Mouse (Mus musculus): ENCODE results near the gene Mcm7. TPM values are rescaled to one million over a fixed set of nuclear protein-coding genes. Genes with fewer than 3 reads are reported as not detected.
A peak's percentile ranks its signal among the peaks of the same experiment; 100 is the strongest.

Mcm7 gene
- polyA plus RNA-seq, 1 experiment from 2014 or later = 39.1 TPM

GRCm38 (mm10) chr5:138137257-138137656, 35.0 kb downstream of the Mcm7 start:
- H3K4me2 ChIP-seq (replicated peaks; ENCODE audit: low read depth) = no peak overlapping the region
- H3K27ac ChIP-seq (ENCODE audit: low read depth, low read length) = peak overlapping the region; percentile 57; the same call in 1 of the 2 replicates
- WGBS = 22% methylated on average over 4 of the region's 4 CpGs

DNA sequence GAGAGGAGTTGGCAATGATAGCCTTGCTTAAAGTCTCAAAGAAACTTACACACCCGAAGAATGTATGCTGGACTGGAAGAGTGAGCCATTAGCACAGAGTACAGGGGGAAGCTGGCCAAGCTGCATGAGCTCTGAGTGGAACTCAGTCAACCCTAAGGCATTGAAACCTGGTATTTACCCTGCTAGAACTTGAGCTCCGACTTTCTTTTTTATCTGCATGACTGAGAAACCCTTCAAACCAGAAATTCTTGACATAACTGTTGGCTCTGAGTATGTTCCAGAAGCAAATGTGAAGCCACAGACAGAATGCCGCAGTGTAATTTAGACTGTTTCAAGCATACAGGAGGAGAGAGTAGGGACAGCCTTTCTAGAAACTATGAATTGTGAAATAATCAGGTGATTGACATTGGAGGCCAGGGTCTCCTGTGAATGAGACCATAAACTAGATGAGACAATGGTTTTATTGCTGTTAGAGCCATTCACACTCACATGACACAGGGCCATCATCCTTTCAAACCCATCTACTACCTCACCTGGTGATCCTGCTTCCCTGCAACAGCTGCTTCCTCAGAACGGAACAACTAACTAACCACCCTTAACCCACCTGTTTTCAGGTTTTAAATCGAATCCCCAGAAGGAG, 39.7 kb downstream of the Mcm7 start:
- peak; percentile 56 for ATAC-seq
- Histone ChIP-seq H3K27ac (ENCODE audit: low read depth, low read length) (peak overlapping the region; percentile 35; the same call in 1 of the 2 replicates), H3K4me2 (replicated peaks; ENCODE audit: low read depth) (no peak overlapping the region), H3K9ac (ENCODE audit: low read depth, low read length) (no peak overlapping the region), H3K4me1 (replicated peaks; ENCODE audit: control insufficient read depth, insufficient read depth, low read length) (no peaks in the 10 kb centered on the region), H3K4me3 (ENCODE audit: low read depth, low read length) (no peak overlapping the region), H3K27me3 (replicated peaks; ENCODE audit: control insufficient read depth, insufficient read depth, low read length) (no peaks in the 10 kb centered on the region), H3K36me3 (ENCODE audit: control insufficient read depth, insufficient read depth) (peaks cover 57% of the 10 kb centered on the region), H3K9me3 (ENCODE audit: control insufficient read depth) (no peaks in the 10 kb centered on the region)
- WGBS = 63% methylated on average over 5 of the region's 5 CpGs
- TF ChIP-seq CTCF (IDR thresholded peaks at IDR 0.05; ENCODE audit: low read depth) = no peak

More at GRCm38 (mm10) chr5:138137257-138137656, 35.0 kb downstream of the Mcm7 start:
- Histone ChIP-seq H3K4me3 (ENCODE audit: low read depth, low read length) (no peak overlapping the region), H3K4me1 (replicated peaks; ENCODE audit: control insufficient read depth, insufficient read depth, low read length) (no peaks in the 10 kb centered on the region), H3K9ac (ENCODE audit: low read depth, low read length) (no peak overlapping the region), H3K9me3 (ENCODE audit: control insufficient read depth) (no peaks in the 10 kb centered on the region), H3K36me3 (ENCODE audit: control insufficient read depth, insufficient read depth) (peaks cover 23% of the 10 kb centered on the region), H3K27me3 (replicated peaks; ENCODE audit: control insufficient read depth, insufficient read depth, low read length) (no peaks in the 10 kb centered on the region)
- peak; percentile 42 for ATAC-seq
- TF ChIP-seq CTCF (IDR thresholded peaks at IDR 0.05; ENCODE audit: low read depth) = no peak

DNA sequence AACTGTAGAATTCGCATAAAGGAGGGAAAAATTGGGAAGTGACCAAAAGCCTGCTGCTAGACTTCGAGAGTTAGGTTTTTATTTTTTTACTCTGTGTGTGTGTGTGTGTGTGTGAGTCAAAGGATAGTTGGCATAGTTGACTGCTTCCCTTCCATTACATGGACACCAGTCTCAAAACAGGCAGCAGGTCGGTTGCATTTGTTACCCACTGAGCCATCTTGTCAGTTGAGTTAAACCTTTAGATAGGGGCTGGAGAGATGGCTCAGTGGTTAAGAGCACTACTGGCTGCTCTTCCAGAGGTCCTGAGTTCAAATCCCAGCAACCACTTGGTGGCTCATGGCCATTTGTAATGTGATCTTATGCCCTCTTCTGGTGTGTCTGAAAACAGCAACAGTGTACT, 54.2 kb downstream of the Mcm7 start:
- Histone ChIP-seq H3K9me3 (ENCODE audit: control insufficient read depth) (no peaks in the 10 kb centered on the region), H3K27me3 (replicated peaks; ENCODE audit: control insufficient read depth, insufficient read depth, low read length) (no peaks in the 10 kb centered on the region), H3K27ac (ENCODE audit: low read depth, low read length) (0 out of 2 replicates have a peak overlapping the region, but pooled peaks have one; percentile 92), H3K4me2 (replicated peaks; ENCODE audit: low read depth) (peak overlapping the region; percentile 71), H3K9ac (ENCODE audit: low read depth, low read length) (no peak overlapping the region), H3K36me3 (ENCODE audit: control insufficient read depth, insufficient read depth) (peaks cover 2% of the 10 kb centered on the region; the same call in 1 of the 2 replicates), H3K4me1 (replicated peaks; ENCODE audit: control insufficient read depth, insufficient read depth, low read length) (no peaks in the 10 kb centered on the region), H3K4me3 (ENCODE audit: low read depth, low read length) (peak overlapping the region; percentile 74; the same call in 1 of the 2 replicates)
- TF ChIP-seq CTCF (IDR thresholded peaks at IDR 0.05; ENCODE audit: low read depth) = 0 out of 2 replicates have a peak, but pooled peaks have one; percentile 27
- ATAC-seq = no peak
- 58% methylated on average over 3 of the region's 3 CpGs for WGBS

- Histone ChIP-seq H3K27ac (ENCODE audit: low read depth, low read length) (peak overlapping the region; percentile 92), H3K4me3 (ENCODE audit: low read depth, low read length) (peak overlapping the region; percentile 74), H3K27me3 (replicated peaks; ENCODE audit: control insufficient read depth, insufficient read depth, low read length) (no peaks in the 10 kb centered on the region), H3K36me3 (ENCODE audit: control insufficient read depth, insufficient read depth) (no peaks in the 10 kb centered on the region; the same call in 1 of the 2 replicates), H3K9ac (ENCODE audit: low read depth, low read length) (peak overlapping the region; percentile 63), H3K9me3 (ENCODE audit: control insufficient read depth) (no peaks in the 10 kb centered on the region), H3K4me1 (replicated peaks; ENCODE audit: control insufficient read depth, insufficient read depth, low read length) (no peaks in the 10 kb centered on the region), H3K4me2 (replicated peaks; ENCODE audit: low read depth) (peak overlapping the region; percentile 71)
- ATAC-seq = no peak
- WGBS = 3% methylated on average over 16 of the region's 16 CpGs
- TF ChIP-seq CTCF (IDR thresholded peaks at IDR 0.05; ENCODE audit: low read depth) = no peak
Measured at GRCm38 (mm10) chr5:138117199-138118015, 54.8 kb downstream of the Mcm7 start.

GRCm38 (mm10) chr5:138116255-138117198, 55.7 kb downstream of the Mcm7 start, which contains the start of gene Zscan21:
Gene Zscan21 (plus strand): TSS chr5:138116903.
- ATAC-seq = peak; percentile 95
- Histone ChIP-seq H3K4me1 (replicated peaks; ENCODE audit: control insufficient read depth, insufficient read depth, low read length) (no peaks in the 10 kb centered on the region), H3K9ac (ENCODE audit: low read depth, low read length) (peak within 1 kb of the TSS; percentile 63), H3K4me2 (replicated peaks; ENCODE audit: low read depth) (peak within 1 kb of the TSS; percentile 71), H3K9me3 (ENCODE audit: control insufficient read depth) (no peaks in the 10 kb centered on the region), H3K27me3 (replicated peaks; ENCODE audit: control insufficient read depth, insufficient read depth, low read length) (no peaks in the 10 kb centered on the region), H3K4me3 (ENCODE audit: low read depth, low read length) (peak within 1 kb of the TSS; percentile 74), H3K27ac (ENCODE audit: low read depth, low read length) (peak within 1 kb of the TSS; percentile 92), H3K36me3 (ENCODE audit: control insufficient read depth, insufficient read depth) (no peaks in the 10 kb centered on the region; the same call in 1 of the 2 replicates)
- 6% methylated on average over 38 of the region's 38 CpGs for WGBS
- TF ChIP-seq CTCF (IDR thresholded peaks at IDR 0.05; ENCODE audit: low read depth) = peak; percentile 37

MicroRNAs within 50 kb of the gene (microRNA counts, 519-probe panel; counts per million panel counts)
- microRNA mmu-miR-106b = 4,784 counts per million, percentile 81 among the panel's probes with 10 or more counts
- 5,540 counts per million, percentile 91 among the panel's probes with 10 or more counts for microRNA mmu-miR-25
- 4,516 counts per million, percentile 71 among the panel's probes with 10 or more counts for microRNA mmu-miR-93

Small RNA genes within 50 kb of the gene (microRNA-seq; reads per million reads assigned to microRNA genes)
- 3,371 reads per million, percentile 87 among the genes with 10 or more reads in this experiment for gene Mir106b
- 577 reads per million, percentile 70 among the genes with 10 or more reads in this experiment for gene Mir25
- gene Mir93 = 4,794 reads per million, percentile 90 among the genes with 10 or more reads in this experiment

Other genes with a start within 250 kb of the Mcm7 start
- gene Gjc3, start 209.3 kb downstream of the Mcm7 start, polyA plus RNA-seq (2015; fragmentation: Nextera tagmentation; extraction: Ambion mirVana) = 0.69 and 1.0 TPM in 2 replicates
- not detected in 2 replicates for gene Azgp1, start 190.9 kb downstream of the Mcm7 start, polyA plus RNA-seq (2015; fragmentation: Nextera tagmentation; extraction: Ambion mirVana)
- not detected in 2 replicates for gene Smok3a, start 151.2 kb downstream of the Mcm7 start, polyA plus RNA-seq (2015; fragmentation: Nextera tagmentation; extraction: Ambion mirVana)
- not detected in 2 replicates for gene Smok3b, start 151.0 kb downstream of the Mcm7 start, polyA plus RNA-seq (2015; fragmentation: Nextera tagmentation; extraction: Ambion mirVana)
- gene Smok3c, start 119.2 kb downstream of the Mcm7 start, polyA plus RNA-seq (2015; fragmentation: Nextera tagmentation; extraction: Ambion mirVana) = not detected in 2 replicates
- 5.6 and 6.5 TPM in 2 replicates for gene Zkscan1, start 87.3 kb downstream of the Mcm7 start, polyA plus RNA-seq (2015; fragmentation: Nextera tagmentation; extraction: Ambion mirVana)
- 17.9 and 19.2 TPM in 2 replicates for gene Zscan21, start 55.5 kb downstream of the Mcm7 start, polyA plus RNA-seq (2015; fragmentation: Nextera tagmentation; extraction: Ambion mirVana)
- 4.5 and 6.1 TPM in 2 replicates for gene Zfp113, start 16.7 kb downstream of the Mcm7 start, polyA plus RNA-seq (2015; fragmentation: Nextera tagmentation; extraction: Ambion mirVana)
- gene Cops6, start 11.4 kb downstream of the Mcm7 start, polyA plus RNA-seq (2015; fragmentation: Nextera tagmentation; extraction: Ambion mirVana) = 154 and 161 TPM in 2 replicates
- 4.8 and 5.5 TPM in 2 replicates for gene Ap4m1, start 420 bp downstream of the Mcm7 start, polyA plus RNA-seq (2015; fragmentation: Nextera tagmentation; extraction: Ambion mirVana)
- gene Taf6, start 15.0 kb upstream of the Mcm7 start, polyA plus RNA-seq (2015; fragmentation: Nextera tagmentation; extraction: Ambion mirVana) = 21.8 and 23.5 TPM in 2 replicates
- gene Cnpy4, start 15.1 kb upstream of the Mcm7 start, polyA plus RNA-seq (2015; fragmentation: Nextera tagmentation; extraction: Ambion mirVana) = 12.1 and 13.0 TPM in 2 replicates
- 5.2 and 6.0 TPM in 2 replicates for gene Mblac1, start 21.9 kb upstream of the Mcm7 start, polyA plus RNA-seq (2015; fragmentation: Nextera tagmentation; extraction: Ambion mirVana)
- gene Nxpe5, start 53.5 kb upstream of the Mcm7 start, polyA plus RNA-seq (2015; fragmentation: Nextera tagmentation; extraction: Ambion mirVana) = 0.07 and 0.12 TPM in 2 replicates
- gene Lamtor4, start 83.1 kb upstream of the Mcm7 start, polyA plus RNA-seq (2015; fragmentation: Nextera tagmentation; extraction: Ambion mirVana) = 124 and 135 TPM in 2 replicates
- 4.4 and 4.8 TPM in 2 replicates for gene BC037034, start 91.6 kb upstream of the Mcm7 start, polyA plus RNA-seq (2015; fragmentation: Nextera tagmentation; extraction: Ambion mirVana)
- gene Gal3st4, start 100.4 kb upstream of the Mcm7 start, polyA plus RNA-seq (2015; fragmentation: Nextera tagmentation; extraction: Ambion mirVana) = 0.63 and 0.65 TPM in 2 replicates
- gene Gm43720, start 107.5 kb upstream of the Mcm7 start, polyA plus RNA-seq (2015; fragmentation: Nextera tagmentation; extraction: Ambion mirVana) = 0.07 TPM in 2 replicates
- 1.4 TPM in 2 replicates for gene Gpc2, start 107.6 kb upstream of the Mcm7 start, polyA plus RNA-seq (2015; fragmentation: Nextera tagmentation; extraction: Ambion mirVana)
- 6.3 and 7.5 TPM in 2 replicates for gene Stag3, start 107.8 kb upstream of the Mcm7 start, polyA plus RNA-seq (2015; fragmentation: Nextera tagmentation; extraction: Ambion mirVana)
- gene Pvrig, start 169.5 kb upstream of the Mcm7 start, polyA plus RNA-seq (2015; fragmentation: Nextera tagmentation; extraction: Ambion mirVana) = 0.21 TPM in 1 of 2 replicates, not detected in the other